Mouse (Mus musculus): ENCODE results near the gene Olfr599. TPM values are rescaled to one million over a fixed set of nuclear protein-coding genes. Genes with fewer than 3 reads are reported as not detected.

Gene Olfr599
- not detected for polyA plus RNA-seq (2014; fragmentation: Illumina TruSeq; extraction: RNeasy Lipid Tissue Mini Kit (QIAGEN cat#74804); ENCODE audit: low replicate concordance)

DNA sequence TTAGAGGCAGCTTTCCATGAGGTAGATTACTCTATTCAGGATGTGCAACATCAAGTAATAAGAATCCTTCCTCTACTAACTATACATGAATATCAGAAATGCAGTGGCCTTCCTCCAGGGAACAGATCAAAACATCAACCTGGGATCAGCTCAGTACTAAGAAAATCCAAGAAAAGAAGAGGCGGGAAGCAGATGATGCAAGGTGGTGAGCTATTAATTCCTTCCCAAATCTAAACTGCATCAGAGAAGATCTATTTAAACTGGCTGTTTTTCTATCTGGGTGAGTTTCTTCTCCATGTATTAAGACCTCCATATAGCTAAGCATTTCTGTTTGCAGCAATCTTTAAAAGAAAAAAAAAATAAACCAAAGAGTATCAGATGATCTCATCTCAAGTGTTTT, at the start of gene Olfr599:
Gene Olfr599, plus strand, starts transcription at position 301 of the 400 bp plus-strand sequence.

DNA sequence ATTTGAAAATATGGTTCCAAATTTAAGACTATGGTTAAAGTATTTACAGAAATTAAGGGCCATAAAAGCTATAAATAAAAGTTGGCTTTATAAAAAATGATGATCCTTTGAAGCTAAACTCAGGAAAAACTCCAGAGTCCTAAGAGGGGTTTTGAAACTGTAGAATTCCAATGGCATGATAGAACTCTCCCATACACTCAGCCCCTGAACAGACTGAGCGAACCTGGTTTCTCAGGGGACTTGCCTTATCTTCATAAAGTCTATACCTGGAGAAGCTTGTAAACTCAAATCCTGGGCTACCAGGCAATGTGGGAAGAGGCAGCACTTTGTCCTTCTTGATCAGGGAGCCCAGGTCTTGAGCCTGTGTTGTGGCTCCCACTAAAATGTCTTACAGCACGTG, 30.4 kb upstream of the Olfr599 start, which contains the start of gene Olfr596:
Gene Olfr596, plus strand, starts transcription at position 301 of the 400 bp plus-strand sequence.

DNA sequence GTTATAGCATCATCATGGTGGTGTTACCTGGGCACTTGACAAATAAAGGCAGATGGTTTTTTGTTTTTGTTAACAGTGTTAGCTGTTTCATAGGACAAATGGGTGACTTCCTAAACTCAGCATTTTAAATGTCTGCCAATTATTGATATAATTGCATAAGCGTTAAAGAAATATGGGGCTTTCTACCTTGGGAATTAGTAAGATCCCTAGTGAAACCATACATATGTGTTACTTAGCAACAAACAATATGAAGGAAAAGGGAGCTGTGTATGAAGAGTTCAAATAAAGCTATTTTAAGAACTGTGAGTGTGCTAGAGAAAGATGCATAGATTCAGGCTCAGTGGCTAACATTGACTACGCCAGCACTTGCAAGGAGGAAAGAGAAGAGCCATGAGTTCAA, 19.7 kb upstream of the Olfr599 start, which contains the start of gene Olfr597:
Gene Olfr597, plus strand, starts transcription at position 301 of the 400 bp plus-strand sequence.

DNA sequence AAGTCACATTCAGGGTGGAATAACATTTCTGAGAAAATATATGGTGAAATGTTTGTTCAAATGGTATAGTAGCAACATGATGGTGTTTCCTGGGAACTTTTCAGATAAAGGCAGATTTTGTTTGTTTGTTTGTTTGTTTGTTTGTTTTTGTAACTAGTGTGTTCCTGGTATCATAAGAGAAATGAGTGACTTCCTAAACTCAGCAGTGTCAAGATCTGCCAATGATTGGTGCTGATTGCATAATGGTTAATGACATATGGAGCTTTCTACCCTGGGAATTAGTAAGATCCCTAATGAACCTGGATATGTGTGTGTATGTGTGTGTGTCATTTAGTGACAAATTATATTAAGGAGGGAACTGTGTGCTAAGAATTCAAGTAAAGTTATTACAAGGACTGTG, 12.4 kb upstream of the Olfr599 start, which contains the start of gene Olfr598:
Gene Olfr598, plus strand, starts transcription at position 301 of the 400 bp plus-strand sequence.

DNA sequence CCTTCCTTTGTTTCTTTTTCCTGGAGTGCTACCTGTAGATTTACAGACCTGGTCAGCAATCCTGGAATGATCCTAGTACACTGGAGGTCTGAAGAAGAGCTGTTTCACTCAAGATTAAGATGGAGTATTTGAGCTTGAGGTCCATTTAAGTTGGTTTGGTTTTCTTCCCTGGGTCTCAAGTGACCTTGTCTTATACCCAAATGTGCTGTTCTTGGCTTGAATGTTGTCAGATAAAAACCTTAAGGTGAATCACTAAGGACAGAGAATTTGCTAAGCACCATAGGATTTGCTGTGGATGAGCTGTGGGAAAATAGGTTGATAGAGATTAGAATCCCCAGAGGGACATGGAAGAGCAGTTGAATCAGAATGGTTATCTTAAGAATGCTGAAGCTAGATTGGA, 13.9 kb downstream of the Olfr599 start, which contains the start of gene Olfr600:
Gene Olfr600, minus strand, starts transcription at position 101 of the 400 bp plus-strand sequence.

DNA sequence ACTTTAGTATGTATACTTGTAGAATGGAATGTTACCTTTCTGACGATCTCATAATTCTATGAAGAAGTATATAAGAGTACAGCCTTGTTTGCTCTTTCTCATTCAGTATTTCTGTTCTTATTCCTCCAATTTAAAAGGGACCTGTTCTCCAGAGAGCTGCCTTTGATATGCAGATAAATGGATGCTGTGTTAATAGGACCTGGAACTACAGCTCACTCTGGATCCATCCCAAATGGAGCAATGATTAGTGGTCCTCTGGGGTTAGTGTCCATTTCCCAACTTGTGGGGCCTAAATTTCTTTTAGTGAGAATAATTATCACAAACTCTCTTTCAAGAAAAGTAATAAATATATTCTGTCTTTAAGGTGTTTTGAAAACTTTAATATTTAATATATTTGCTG, 26.8 kb downstream of the Olfr599 start, which contains the start of gene Olfr601:
Gene Olfr601, minus strand, starts transcription at position 101 of the 400 bp plus-strand sequence.

DNA sequence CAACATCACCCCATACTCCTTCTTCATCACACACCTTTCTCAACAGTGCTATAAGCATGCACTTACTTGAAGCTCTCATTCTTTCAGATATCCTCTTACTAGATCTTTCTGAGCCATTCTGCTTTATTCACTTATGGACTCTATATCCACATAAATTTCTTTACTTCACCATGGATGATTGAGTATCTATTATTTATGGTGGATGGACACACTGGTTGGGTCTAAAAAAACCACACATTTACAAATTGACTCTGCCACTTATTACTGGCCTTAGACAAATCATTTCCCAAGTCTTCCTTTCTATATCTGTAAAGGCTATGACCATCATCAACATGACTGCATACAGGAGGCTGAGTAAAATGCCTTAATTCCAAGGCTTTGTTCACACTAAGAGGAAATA, 50.4 kb downstream of the Olfr599 start, which contains the start of gene Olfr603:
Gene Olfr603, minus strand, starts transcription at position 101 of the 400 bp plus-strand sequence.

Other genes with a start within 250 kb of the Olfr599 start
- not detected for gene Olfr585, start 238.2 kb upstream of the Olfr599 start, polyA plus RNA-seq (2014; fragmentation: Illumina TruSeq; extraction: RNeasy Lipid Tissue Mini Kit (QIAGEN cat#74804); ENCODE audit: low replicate concordance)
- not detected for gene Olfr586, start 210.3 kb upstream of the Olfr599 start, polyA plus RNA-seq (2014; fragmentation: Illumina TruSeq; extraction: RNeasy Lipid Tissue Mini Kit (QIAGEN cat#74804); ENCODE audit: low replicate concordance)
- not detected for gene Olfr588-ps1, start 195.0 kb upstream of the Olfr599 start, polyA plus RNA-seq (2014; fragmentation: Illumina TruSeq; extraction: RNeasy Lipid Tissue Mini Kit (QIAGEN cat#74804); ENCODE audit: low replicate concordance)
- not detected for gene Olfr589, start 179.6 kb upstream of the Olfr599 start, polyA plus RNA-seq (2014; fragmentation: Illumina TruSeq; extraction: RNeasy Lipid Tissue Mini Kit (QIAGEN cat#74804); ENCODE audit: low replicate concordance)
- gene Olfr591, start 157.6 kb upstream of the Olfr599 start, polyA plus RNA-seq (2014; fragmentation: Illumina TruSeq; extraction: RNeasy Lipid Tissue Mini Kit (QIAGEN cat#74804); ENCODE audit: low replicate concordance) = not detected
- gene Olfr592, start 151.1 kb upstream of the Olfr599 start, polyA plus RNA-seq (2014; fragmentation: Illumina TruSeq; extraction: RNeasy Lipid Tissue Mini Kit (QIAGEN cat#74804); ENCODE audit: low replicate concordance) = not detected
- not detected for gene Olfr593, start 124.1 kb upstream of the Olfr599 start, polyA plus RNA-seq (2014; fragmentation: Illumina TruSeq; extraction: RNeasy Lipid Tissue Mini Kit (QIAGEN cat#74804); ENCODE audit: low replicate concordance)
- gene Olfr594, start 118.9 kb upstream of the Olfr599 start, polyA plus RNA-seq (2014; fragmentation: Illumina TruSeq; extraction: RNeasy Lipid Tissue Mini Kit (QIAGEN cat#74804); ENCODE audit: low replicate concordance) = not detected
- not detected for gene Usp17ld, start 83.4 kb upstream of the Olfr599 start, polyA plus RNA-seq (2014; fragmentation: Illumina TruSeq; extraction: RNeasy Lipid Tissue Mini Kit (QIAGEN cat#74804); ENCODE audit: low replicate concordance)
- gene Olfr596, start 30.3 kb upstream of the Olfr599 start, polyA plus RNA-seq (2014; fragmentation: Illumina TruSeq; extraction: RNeasy Lipid Tissue Mini Kit (QIAGEN cat#74804); ENCODE audit: low replicate concordance) = not detected
- not detected for gene Olfr597, start 19.6 kb upstream of the Olfr599 start, polyA plus RNA-seq (2014; fragmentation: Illumina TruSeq; extraction: RNeasy Lipid Tissue Mini Kit (QIAGEN cat#74804); ENCODE audit: low replicate concordance)
- not detected for gene Olfr598, start 12.3 kb upstream of the Olfr599 start, polyA plus RNA-seq (2014; fragmentation: Illumina TruSeq; extraction: RNeasy Lipid Tissue Mini Kit (QIAGEN cat#74804); ENCODE audit: low replicate concordance)
- not detected for gene Olfr600, start 13.8 kb downstream of the Olfr599 start, polyA plus RNA-seq (2014; fragmentation: Illumina TruSeq; extraction: RNeasy Lipid Tissue Mini Kit (QIAGEN cat#74804); ENCODE audit: low replicate concordance)
- gene Olfr601, start 26.7 kb downstream of the Olfr599 start, polyA plus RNA-seq (2014; fragmentation: Illumina TruSeq; extraction: RNeasy Lipid Tissue Mini Kit (QIAGEN cat#74804); ENCODE audit: low replicate concordance) = not detected
- gene Olfr603, start 50.3 kb downstream of the Olfr599 start, polyA plus RNA-seq (2014; fragmentation: Illumina TruSeq; extraction: RNeasy Lipid Tissue Mini Kit (QIAGEN cat#74804); ENCODE audit: low replicate concordance) = not detected
- gene Usp17lc, start 79.2 kb downstream of the Olfr599 start, polyA plus RNA-seq (2014; fragmentation: Illumina TruSeq; extraction: RNeasy Lipid Tissue Mini Kit (QIAGEN cat#74804); ENCODE audit: low replicate concordance) = not detected
- gene Olfr605, start 109.5 kb downstream of the Olfr599 start, polyA plus RNA-seq (2014; fragmentation: Illumina TruSeq; extraction: RNeasy Lipid Tissue Mini Kit (QIAGEN cat#74804); ENCODE audit: low replicate concordance) = not detected
- gene Olfr606, start 113.1 kb downstream of the Olfr599 start, polyA plus RNA-seq (2014; fragmentation: Illumina TruSeq; extraction: RNeasy Lipid Tissue Mini Kit (QIAGEN cat#74804); ENCODE audit: low replicate concordance) = not detected
- gene Olfr607, start 128.2 kb downstream of the Olfr599 start, polyA plus RNA-seq (2014; fragmentation: Illumina TruSeq; extraction: RNeasy Lipid Tissue Mini Kit (QIAGEN cat#74804); ENCODE audit: low replicate concordance) = not detected
- not detected for gene Olfr608, start 134.0 kb downstream of the Olfr599 start, polyA plus RNA-seq (2014; fragmentation: Illumina TruSeq; extraction: RNeasy Lipid Tissue Mini Kit (QIAGEN cat#74804); ENCODE audit: low replicate concordance)
- gene Olfr609, start 162.1 kb downstream of the Olfr599 start, polyA plus RNA-seq (2014; fragmentation: Illumina TruSeq; extraction: RNeasy Lipid Tissue Mini Kit (QIAGEN cat#74804); ENCODE audit: low replicate concordance) = not detected
- not detected for gene Olfr610, start 176.2 kb downstream of the Olfr599 start, polyA plus RNA-seq (2014; fragmentation: Illumina TruSeq; extraction: RNeasy Lipid Tissue Mini Kit (QIAGEN cat#74804); ENCODE audit: low replicate concordance)
- gene Olfr611, start 184.9 kb downstream of the Olfr599 start, polyA plus RNA-seq (2014; fragmentation: Illumina TruSeq; extraction: RNeasy Lipid Tissue Mini Kit (QIAGEN cat#74804); ENCODE audit: low replicate concordance) = not detected
- not detected for gene Olfr612, start 206.8 kb downstream of the Olfr599 start, polyA plus RNA-seq (2014; fragmentation: Illumina TruSeq; extraction: RNeasy Lipid Tissue Mini Kit (QIAGEN cat#74804); ENCODE audit: low replicate concordance)
- gene Olfr613, start 212.2 kb downstream of the Olfr599 start, polyA plus RNA-seq (2014; fragmentation: Illumina TruSeq; extraction: RNeasy Lipid Tissue Mini Kit (QIAGEN cat#74804); ENCODE audit: low replicate concordance) = not detected
- gene Olfr615, start 220.2 kb downstream of the Olfr599 start, polyA plus RNA-seq (2014; fragmentation: Illumina TruSeq; extraction: RNeasy Lipid Tissue Mini Kit (QIAGEN cat#74804); ENCODE audit: low replicate concordance) = not detected
- gene Olfr616, start 233.2 kb downstream of the Olfr599 start, polyA plus RNA-seq (2014; fragmentation: Illumina TruSeq; extraction: RNeasy Lipid Tissue Mini Kit (QIAGEN cat#74804); ENCODE audit: low replicate concordance) = not detected
- gene Olfr617, start 237.1 kb downstream of the Olfr599 start, polyA plus RNA-seq (2014; fragmentation: Illumina TruSeq; extraction: RNeasy Lipid Tissue Mini Kit (QIAGEN cat#74804); ENCODE audit: low replicate concordance) = not detected

All from small intestine, adult 10 weeks (tissue).